Mouse (Mus musculus): ENCODE data around the gene Zfp12.
A peak's percentile ranks its signal among the peaks of the same experiment; 100 is the strongest.

Gene Zfp12

DNA sequence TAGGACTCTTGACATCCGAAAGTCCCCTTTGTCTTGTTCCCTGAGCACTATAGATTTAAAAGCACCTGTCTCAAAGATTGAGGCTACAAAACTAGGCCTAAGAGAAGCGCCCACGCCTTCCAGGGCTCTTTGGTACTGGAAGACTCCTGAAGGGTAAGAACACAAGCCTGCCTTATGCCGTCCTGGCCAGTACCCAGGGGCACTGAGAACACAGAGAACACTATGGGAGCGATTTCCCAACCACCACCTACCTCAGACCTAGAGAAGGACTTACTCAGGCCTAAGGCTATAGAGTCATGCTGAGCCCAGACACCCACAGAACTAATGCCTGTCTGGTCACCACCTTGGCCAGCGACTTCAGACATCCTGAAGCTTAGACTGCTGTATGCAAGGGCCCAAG lies 31.8 kb downstream of the Zfp12 start:
- no peak for DNase-seq (ENCODE audit: low spot score)

- DNase-seq (ENCODE audit: low spot score), result no peak
These were observed 34.0 kb downstream of the Zfp12 start for GRCm38 (mm10) chr5:143268985-143269362.

- DNase-seq (ENCODE audit: low spot score), result peak; percentile 64
These were observed 34.6 kb downstream of the Zfp12 start, which contains the start of gene Zfp316 for GRCm38 (mm10) chr5:143269363-143270150. Gene Zfp316, minus strand, starts transcription at chr5:143270022.

GRCm38 (mm10) chr5:143270151-143270519 lies 35.2 kb downstream of the Zfp12 start:
- DNase-seq (ENCODE audit: low spot score), result no peak

GRCm38 (mm10) chr5:143271642-143272041 lies 36.7 kb downstream of the Zfp12 start:
- peak; percentile 55 for DNase-seq (ENCODE audit: low spot score)

DNA sequence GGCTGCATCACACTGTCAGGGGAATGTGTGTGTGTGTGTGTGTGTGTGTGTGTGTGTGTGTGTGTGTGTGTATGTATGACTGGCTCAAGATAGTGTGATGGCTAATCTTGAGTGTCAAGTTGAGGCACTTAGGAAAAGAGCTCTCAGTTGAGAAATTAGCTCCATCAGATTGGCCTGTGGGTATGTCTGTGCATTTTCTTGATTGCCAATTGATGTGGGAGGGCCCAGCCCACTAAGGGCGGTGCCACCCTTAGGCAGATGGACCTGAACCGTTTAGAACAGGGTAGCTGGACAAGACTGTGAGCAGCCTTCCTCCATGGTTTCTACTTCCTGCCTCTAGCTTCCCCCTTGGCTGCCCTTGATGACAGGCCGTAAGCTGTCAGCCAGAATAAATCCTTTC lies 37.1 kb downstream of the Zfp12 start:
- no peak for DNase-seq (ENCODE audit: low spot score)

- DNase-seq (ENCODE audit: low spot score), result no peak
These were observed 37.8 kb downstream of the Zfp12 start for GRCm38 (mm10) chr5:143272540-143273330.

- DNase-seq (ENCODE audit: low spot score), result no peak
These were observed 40.8 kb downstream of the Zfp12 start for GRCm38 (mm10) chr5:143275761-143276160.

GRCm38 (mm10) chr5:143279247-143279646 lies 44.3 kb downstream of the Zfp12 start:
- DNase-seq (ENCODE audit: low spot score), result no peak

GRCm38 (mm10) chr5:143284762-143285161 lies 49.8 kb downstream of the Zfp12 start:
- no peak for DNase-seq (ENCODE audit: low spot score)

GRCm38 (mm10) chr5:143287774-143288328 lies 52.9 kb downstream of the Zfp12 start:
- DNase-seq (ENCODE audit: low spot score), result no peak

- no peak for DNase-seq (ENCODE audit: low spot score)
These were observed 53.5 kb downstream of the Zfp12 start for GRCm38 (mm10) chr5:143288378-143288911.

DNA sequence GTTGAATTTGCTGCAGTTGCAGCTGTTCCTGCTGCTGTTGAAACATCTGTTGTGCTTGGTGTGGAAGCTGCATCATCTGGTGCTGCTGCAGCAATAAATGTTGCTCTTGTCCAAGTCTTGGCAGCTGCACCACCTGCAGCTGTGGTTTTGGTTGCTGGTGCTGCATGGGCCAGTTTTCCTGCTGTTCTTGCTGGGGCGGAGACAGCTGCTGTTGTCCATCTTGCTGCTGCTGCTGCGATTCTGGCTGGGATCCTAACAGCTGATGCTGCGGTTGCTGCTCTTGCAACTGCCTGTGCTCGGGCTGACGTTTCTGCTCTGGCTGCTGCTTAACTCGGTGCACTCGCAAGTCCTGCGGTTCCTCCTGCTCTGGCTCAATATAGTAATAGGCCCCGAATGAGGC lies 54.3 kb downstream of the Zfp12 start:
- no peak for DNase-seq (ENCODE audit: low spot score)

DNA sequence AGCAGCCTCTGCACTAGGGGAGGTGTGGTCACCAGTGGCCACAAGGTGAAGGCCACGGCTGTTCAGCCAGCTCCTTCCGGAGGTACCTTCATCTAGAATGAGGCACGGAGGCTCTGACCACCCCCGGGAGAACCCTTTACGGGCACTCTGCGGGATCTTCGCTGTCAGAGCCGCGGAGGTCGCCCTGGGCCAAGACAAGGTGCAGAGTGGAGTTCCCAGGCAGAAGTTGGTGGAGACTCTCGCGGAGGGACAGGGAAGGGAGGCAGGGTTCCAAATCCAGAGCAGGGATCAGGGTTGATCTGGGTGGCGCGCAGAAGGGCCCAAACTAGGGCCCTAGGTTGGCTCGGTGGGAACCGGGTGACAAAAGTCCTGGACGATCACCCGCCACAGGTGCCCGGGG lies 57.9 kb downstream of the Zfp12 start:
- DNase-seq (ENCODE audit: low spot score), result no peak

GRCm38 (mm10) chr5:143293404-143293803 lies 58.4 kb downstream of the Zfp12 start, which contains the start of gene Zfp853:
Gene Zfp853, minus strand, starts transcription at chr5:143293623.
- no peak for DNase-seq (ENCODE audit: low spot score)

GRCm38 (mm10) chr5:143294862-143295261 lies 59.9 kb downstream of the Zfp12 start:
- DNase-seq (ENCODE audit: low spot score), result no peak

GRCm38 (mm10) chr5:143295330-143295729 lies 60.4 kb downstream of the Zfp12 start:
- peak; percentile 24 for DNase-seq (ENCODE audit: low spot score)

- DNase-seq (ENCODE audit: low spot score), result no peak
These were observed 63.0 kb downstream of the Zfp12 start for GRCm38 (mm10) chr5:143297986-143298385.

GRCm38 (mm10) chr5:143298391-143298790 lies 63.4 kb downstream of the Zfp12 start:
- no peak for DNase-seq (ENCODE audit: low spot score)

Data from adipocyte (in vitro differentiated cells).